Mouse (Mus musculus): Measurements from ENCODE around the gene Eef2.

- TF ChIP-seq CTCF (IDR thresholded peaks at IDR 0.05) (no peak), EP300 (IDR thresholded peaks at IDR 0.05) (no peak)
These were observed 30.7 kb upstream of the Eef2 start for GRCm38 (mm10) chr10:81145778-81146177.
